Mouse (Mus musculus): Measurements from ENCODE around the gene Lmo4.

DNA sequence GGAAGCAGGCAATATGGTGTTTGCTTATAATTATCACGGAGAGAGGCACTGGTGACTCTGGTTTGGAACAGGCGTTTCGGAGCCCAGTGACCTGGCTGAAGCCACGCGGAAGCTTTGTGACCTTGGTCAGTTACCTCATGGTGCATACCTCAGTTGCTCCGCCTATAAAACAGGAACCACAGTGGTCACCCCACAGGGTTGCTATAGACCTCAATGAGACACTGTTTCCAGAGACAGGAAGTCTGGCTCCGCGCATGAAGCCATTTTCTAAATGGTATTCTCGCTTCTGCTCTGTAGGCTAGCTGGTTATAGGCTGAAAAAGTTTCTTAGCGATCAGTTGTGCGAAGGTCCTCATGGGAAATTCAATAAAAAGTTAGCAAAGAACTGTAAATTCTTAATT lies 33.5 kb upstream of the Lmo4 start:
- TF ChIP-seq POLR2A (IDR thresholded peaks at IDR 0.05; ENCODE audit: control insufficient read depth, low read depth, low read length): no peak
- TF ChIP-seq CTCF (IDR thresholded peaks at IDR 0.05; ENCODE audit: control insufficient read depth, insufficient read depth, insufficient replicate concordance, low read depth, low read length): no peak

Measured in testis, adult 2 months (tissue).